Mouse (Mus musculus) kidney, postnatal 14 days (tissue): Measurements from ENCODE around the gene Slc7a8.

ENCODE experiments used
- DNase-seq: peaks from one replicate; pipeline ENCODE4 v3.0.0; 2022; ENCODE audit warnings: mixed read lengths

Slc7a8 gene

DNA sequence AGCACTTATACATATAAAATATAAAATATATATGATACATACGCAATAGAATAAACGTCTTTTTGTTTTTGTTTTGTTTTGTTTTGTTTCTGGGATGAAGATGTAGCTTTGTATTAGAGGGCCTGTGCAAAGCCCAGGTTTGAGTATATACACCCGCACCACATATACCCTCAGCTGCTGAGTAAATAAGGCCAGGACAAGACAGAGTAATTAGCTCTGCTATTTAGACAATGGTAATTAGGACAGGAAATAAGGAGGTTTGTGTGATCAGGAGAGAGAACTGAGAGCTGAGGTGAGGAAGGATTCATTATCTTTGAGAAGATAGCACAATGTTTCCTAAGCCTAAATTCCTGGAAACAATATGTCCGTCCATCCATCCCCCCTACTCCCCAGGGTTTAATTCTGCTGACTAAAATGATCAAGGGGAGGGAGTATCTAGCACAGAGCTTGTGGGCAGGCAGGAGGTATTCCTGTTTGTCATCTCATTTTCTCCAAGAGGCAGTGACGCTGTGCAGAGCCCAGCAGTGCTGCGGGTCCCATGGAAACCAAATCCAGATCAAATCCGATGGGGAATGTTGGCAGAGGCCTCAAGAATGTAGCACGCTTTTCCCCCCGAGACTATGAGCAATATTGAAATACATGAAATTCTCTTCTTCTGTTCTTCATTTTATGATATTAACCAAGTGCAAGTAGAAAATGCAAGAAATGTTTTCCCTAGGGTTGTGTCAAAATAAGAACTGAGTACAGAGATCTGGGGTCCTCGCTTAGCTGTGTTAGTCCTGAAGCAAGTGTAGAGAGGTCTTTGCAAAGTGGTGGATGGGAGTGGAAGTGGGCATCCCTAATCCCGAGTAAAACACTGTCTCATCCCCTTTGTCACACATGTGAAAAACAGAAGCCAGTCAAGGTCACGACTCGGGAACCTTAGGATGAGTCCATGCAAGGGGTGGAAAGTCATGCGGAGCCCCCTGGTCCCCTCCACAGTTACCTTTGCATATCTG, 44.9 kb downstream of the Slc7a8 start:
- DNase-seq, result no peak

DNA sequence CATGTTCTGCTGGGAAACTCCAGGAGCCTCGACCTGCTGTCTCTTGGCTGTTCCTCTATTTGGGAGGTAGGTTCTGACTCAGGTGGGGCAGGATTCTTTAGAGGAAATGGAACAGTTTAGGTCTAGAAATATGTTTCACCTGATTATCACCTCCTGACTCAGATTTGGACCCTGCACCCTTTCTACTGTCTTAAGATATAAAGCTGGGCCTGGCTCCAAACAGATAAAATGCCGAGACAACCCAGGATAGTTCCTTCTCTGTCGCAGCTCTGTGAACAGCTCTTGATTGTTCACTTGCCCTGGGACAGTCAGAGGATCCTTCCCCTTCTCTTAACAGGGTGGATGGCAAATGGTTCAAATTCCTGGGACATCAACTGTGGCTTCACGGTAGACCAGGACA, 46.5 kb downstream of the Slc7a8 start:
- no peak for DNase-seq

DNA sequence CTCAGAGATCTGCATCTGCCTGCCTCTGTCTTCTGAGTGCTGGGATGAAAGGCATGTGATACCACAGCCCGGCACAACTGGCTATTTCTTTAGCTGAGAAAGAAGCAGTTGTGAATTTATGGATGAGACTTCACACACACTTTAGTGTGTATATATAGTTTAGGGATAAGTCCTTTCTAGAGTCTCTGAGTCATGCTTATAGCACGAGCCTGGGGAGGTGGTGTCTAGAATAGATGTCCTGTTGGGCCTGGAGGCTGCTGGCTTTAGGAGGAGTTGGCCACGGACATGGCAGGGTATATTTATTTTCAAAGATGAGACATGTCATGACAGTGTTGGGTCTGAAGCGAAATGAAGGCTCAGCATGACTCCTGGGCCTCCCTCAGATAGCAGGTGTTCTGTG, 47.7 kb downstream of the Slc7a8 start:
- DNase-seq, result no peak

GRCm38 (mm10) chr14:54732206-54732605, 49.5 kb downstream of the Slc7a8 start:
- DNase-seq, result no peak

DNA sequence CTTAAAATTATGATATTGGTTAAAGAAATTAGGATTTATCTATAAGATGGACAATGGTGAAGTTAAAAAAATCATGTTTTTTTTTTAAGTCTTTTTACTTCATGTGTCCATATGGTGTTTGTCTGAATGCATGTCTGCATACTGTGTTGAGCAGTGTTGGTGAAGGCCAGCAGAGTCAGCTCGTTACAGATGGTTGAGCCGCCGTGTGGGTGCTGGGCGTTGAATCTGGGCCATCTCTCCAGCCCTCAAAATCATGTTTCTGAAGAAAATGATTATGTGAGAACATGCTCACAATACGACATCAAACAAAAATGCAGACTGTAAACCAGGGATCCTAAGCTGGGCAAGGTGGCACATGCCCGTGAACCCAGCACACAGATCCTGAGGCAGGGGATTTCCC, 51.4 kb downstream of the Slc7a8 start:
- no peak for DNase-seq

DNA sequence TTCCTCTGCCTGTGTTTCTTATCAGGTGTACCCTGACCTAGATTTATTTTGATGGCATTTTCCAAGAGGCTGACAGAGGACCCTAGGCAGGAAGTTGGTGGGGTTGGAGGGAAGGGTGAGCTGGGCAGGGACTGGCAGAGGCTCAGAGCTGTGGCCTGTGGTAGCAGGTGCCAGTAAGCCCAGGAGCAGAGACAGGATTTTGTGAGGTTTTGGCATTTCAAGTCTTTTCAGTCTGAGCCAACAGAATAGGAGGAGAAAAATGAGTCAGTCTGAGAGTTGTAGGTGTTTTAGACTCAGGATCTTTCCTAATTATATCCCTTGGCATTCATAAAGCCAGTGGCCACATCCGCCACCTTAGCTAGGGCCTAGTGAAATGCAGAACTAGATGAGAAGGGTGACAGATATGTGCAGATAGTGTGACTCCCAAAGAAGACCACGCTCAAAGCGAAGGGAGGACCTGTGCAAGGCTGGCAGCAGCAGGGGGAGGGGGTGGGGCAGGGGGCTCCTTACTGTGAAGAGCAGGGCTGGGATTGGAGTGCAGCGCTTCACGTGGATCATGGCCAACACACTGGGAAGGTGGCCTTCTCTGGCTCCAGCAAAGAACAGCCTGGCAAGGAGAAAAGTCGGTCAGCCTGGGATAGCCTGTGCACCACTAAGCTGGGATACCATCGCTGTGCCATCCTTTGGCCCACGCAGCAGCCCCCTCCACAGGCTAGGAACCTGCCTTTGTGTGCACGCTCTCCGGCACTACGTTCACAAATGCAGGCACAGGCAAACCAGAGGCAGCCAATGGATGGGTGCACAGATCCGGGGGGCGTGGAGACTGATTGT, 52.7 kb downstream of the Slc7a8 start:
- no peak for DNase-seq

- no peak for DNase-seq
Observed at GRCm38 (mm10) chr14:54727565-54727964, 54.2 kb downstream of the Slc7a8 start.

GRCm38 (mm10) chr14:54724049-54724448, 57.7 kb downstream of the Slc7a8 start:
- DNase-seq, result no peak

DNA sequence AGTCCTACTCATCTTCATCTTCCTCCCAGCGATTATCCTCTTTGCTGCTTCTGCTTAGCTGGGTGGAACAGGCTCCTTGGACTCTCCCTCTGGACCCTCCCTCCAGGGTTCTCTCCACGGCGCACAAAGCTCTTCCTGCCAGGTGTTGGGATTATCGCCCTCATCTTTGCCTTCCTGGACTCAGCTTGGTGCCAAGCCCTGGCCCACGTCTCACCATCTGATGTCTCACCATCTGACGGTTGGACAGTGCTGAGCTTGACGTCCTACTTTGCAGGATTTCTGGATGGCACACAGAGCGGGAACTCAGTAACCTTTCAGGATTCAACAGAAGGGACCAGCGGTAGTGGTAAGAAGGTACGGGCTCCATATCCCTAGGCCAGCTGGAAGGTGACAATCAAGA, 60.0 kb downstream of the Slc7a8 start:
- no peak for DNase-seq

- DNase-seq, result no peak
Observed at GRCm38 (mm10) chr14:54720654-54721350, 60.9 kb downstream of the Slc7a8 start.

- no peak for DNase-seq
Observed at GRCm38 (mm10) chr14:54720041-54720440, 61.7 kb downstream of the Slc7a8 start.

DNA sequence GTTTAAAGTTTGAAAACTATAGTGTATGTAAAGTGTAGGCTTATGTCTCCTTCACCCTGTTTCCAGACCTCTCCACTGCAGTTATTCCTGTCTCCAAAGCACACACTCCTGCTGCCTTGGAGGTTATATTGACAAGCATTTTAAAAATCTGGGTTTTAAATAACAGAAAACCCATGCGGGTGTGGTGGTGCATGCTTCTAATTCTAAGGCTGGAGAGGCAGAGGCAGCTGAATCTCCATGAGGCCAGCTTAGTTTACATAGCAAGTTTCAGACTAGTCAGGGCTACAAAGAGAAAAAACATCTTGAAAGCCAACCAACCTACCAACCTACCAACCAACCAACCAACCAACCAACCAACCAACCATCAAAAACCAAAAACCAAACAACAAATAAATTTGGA, 66.3 kb downstream of the Slc7a8 start:
- no peak for DNase-seq

DNA sequence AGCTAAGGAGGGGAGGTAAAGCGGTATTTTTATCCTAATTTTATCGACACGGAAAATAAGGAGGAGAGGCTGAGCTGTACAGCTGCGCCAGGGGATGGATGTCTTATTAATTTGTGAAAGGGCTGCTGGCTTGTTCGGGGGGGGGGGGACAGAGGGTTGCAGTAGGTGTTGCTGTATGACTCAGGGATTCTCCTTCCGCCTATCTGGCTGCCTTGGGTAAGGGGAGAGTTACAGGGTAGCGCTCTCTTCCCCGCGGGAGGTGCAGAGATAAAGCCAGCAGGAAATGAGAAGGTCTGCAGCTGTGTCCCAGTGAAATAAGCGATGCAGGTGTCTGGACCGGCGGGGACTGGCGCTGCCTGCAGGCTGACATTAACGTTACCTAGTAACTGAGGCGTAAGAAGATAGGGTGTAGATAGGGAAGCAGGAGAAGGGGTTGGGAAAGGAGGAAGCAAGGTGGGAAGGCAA, 67.1 kb downstream of the Slc7a8 start:
- peak; percentile 27 for DNase-seq

DNA sequence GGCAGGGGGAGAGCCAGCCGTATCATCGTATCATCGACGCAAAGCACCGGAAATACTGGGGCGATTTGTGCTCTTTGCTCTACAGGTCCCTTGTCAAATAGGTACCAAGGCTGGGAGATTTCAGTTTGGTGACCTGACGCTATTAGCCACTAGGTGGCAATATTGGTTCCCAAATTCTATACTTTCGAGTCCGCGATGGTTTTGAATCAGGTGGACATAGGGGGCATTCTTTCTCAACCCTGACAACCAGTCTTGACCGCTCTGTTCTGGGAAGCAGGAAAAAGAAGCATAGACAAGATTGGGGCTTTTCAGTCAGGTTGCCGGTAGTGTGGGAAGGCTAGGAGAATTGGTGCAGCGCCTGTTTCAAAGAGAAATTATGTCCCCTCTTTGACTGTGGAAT, 67.6 kb downstream of the Slc7a8 start:
- DNase-seq, result peak; percentile 87

- peak; percentile 55 for DNase-seq
Observed at GRCm38 (mm10) chr14:54712861-54713260, 68.9 kb downstream of the Slc7a8 start.

GRCm38 (mm10) chr14:54712074-54712473, 69.7 kb downstream of the Slc7a8 start, which contains the start of gene Cebpe:
TSS of gene Cebpe (minus strand) at chr14:54712174.
- DNase-seq, result no peak

- no peak for DNase-seq
Observed at GRCm38 (mm10) chr14:54709054-54709453, 72.7 kb downstream of the Slc7a8 start.

GRCm38 (mm10) chr14:54706589-54707320, 75.0 kb downstream of the Slc7a8 start:
- DNase-seq, result no peak

DNA sequence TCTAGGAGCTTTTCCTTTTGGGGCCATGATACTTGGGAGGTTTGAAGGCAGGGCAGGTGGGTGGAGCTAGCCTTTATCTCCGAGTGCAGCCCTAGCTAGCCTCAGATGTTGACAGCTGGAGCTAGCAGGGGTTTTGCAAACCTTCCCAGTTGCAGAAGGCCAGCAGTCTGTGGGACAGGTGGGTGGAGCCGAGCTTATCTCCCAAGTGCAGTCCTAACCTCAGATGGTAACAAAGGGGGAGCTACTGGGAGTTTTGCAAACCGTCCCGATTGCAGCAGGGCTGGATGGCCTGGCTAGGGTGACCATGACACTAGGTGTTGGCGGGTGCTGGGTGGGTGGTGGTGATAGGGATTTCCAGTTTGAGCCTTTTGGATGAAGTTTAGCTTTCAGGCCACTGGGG, 75.9 kb downstream of the Slc7a8 start:
- no peak for DNase-seq

DNA sequence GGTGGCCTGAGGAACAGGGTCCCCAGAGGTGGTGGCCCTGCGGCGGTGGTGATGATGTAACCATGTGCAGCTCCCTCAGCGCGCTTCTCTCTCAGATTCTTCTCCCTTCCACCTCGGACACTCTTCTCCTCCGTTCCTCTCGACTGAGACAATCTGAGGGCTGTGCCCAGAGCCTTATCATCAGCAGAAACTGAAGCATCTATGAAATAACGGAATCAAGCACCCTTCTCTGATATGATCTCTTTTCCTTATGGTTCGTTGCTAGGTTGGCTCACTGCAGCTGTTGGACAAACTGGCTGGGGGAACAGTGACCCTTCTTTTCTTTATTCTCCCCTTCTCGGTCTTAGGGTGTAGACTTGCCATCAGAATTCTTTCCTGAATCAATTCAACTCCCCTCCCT, 78.5 kb downstream of the Slc7a8 start:
- DNase-seq, result no peak

DNA sequence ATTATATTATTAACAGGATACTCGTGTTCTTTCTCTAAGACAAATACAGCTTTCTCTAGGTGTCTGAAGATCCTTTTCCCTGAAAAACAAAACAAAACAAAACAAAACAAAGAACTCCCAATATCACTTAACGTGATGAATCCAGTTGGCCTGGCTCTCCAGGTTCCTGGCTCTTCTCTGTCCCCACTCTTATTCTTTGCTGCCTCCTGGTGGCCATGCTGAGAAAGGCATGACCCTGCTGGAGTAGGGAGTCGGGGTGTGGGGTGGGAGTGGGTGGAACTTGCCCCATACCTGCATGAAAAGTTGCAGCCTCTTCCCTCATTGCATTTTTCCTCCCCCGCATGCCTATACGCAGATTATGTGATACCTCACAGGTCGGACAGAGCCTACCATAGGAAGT, 80.4 kb downstream of the Slc7a8 start:
- DNase-seq, result peak; percentile 81

DNA sequence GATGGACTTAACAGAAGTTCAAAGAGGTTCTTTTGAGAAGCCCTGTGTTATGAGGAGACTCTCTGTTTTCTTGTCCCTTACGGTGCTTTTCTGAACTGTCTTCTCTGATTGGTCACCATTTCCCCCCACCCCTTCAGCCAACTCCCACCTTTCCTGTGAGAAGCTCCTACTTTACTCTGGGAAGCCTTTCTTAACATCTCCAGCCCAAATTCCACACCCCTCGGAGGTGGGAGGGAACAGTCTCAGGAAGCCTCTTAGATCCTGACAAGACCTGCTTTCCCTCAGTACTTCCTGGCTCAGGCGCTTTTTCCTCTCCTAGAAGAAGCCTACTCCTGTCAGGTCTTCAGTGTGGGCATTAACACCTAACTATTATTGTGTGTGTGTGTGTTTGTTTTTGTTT, 82.2 kb downstream of the Slc7a8 start:
- DNase-seq, result no peak
